Mouse (Mus musculus) ES-E14 (cell line): ENCODE measurements around the gene Lpar3. TPM values are rescaled to one million over a fixed set of nuclear protein-coding genes. Genes with fewer than 3 reads are reported as not detected.

Experiments
- DNase-seq: peaks from one replicate; pipeline ENCODE4 v3.0.0-alpha.2; 2013; ENCODE audit warnings: low read depth, low spot score
- H3K27ac ChIP-seq: 2 replicates; pipeline ENCODE4 v1.5.1; 2012; ENCODE audit warnings: low read depth, mild to moderate bottlenecking, low read length, moderate library complexity, mixed read lengths; ENCODE audit not compliant: poor library complexity, insufficient read depth, severe bottlenecking
- H3K36me3 ChIP-seq: 2 replicates; pipeline ENCODE4 v1.6.1; 2012; ENCODE audit warnings: mild to moderate bottlenecking, low read length, moderate library complexity, mixed read lengths; ENCODE audit not compliant: control insufficient read depth, poor library complexity, insufficient read depth, severe bottlenecking
- H3K4me1 ChIP-seq, 2 experiments: fragments of 150-350 bp in 1 of 2; sonication (generic) in 1 of 2; 2 replicates each; pipeline ENCODE4 v1.6.1; 2012; ENCODE audit warnings: low read length in 2 of 2, mild to moderate bottlenecking in 1 of 2, mixed read lengths in 1 of 2; ENCODE audit not compliant: control insufficient read depth in 2 of 2, insufficient read depth in 2 of 2, poor library complexity in 1 of 2
- H3K4me3 ChIP-seq, 2 experiments: fragments of 150-350 bp in 1 of 2; sonication (generic) in 1 of 2; 2 replicates each; pipeline ENCODE4 v1.5.1; 2012; ENCODE audit warnings: low read length in 2 of 2, low read depth in 1 of 2, mild to moderate bottlenecking in 1 of 2, mixed read lengths in 1 of 2; ENCODE audit not compliant: insufficient read depth in 1 of 2, poor library complexity in 1 of 2, severe bottlenecking in 1 of 2
- H3K9ac ChIP-seq: 2 replicates; pipeline ENCODE4 v1.6.1; 2012; ENCODE audit warnings: low read depth, mild to moderate bottlenecking, low read length, mixed read lengths; ENCODE audit not compliant: poor library complexity, insufficient read depth, severe bottlenecking
- H3K9me3 ChIP-seq: fragments of 150-350 bp; sonication (generic); 2 replicates; pipeline ENCODE4 v1.6.1; 2012; ENCODE audit warnings: low read depth, mild to moderate bottlenecking, low read length; ENCODE audit not compliant: control insufficient read depth, insufficient read depth
- CHD2 ChIP-seq: IDR thresholded peaks from 2 replicates; pipeline ENCODE4 v1.6.1; 2014; ENCODE audit warnings: mild to moderate bottlenecking, low read depth, low read length, inconsistent platforms
- HCFC1 ChIP-seq: IDR thresholded peaks from 2 replicates; pipeline ENCODE4 v1.6.1; 2012; ENCODE audit warnings: low read length, inconsistent platforms, borderline replicate concordance; ENCODE audit not compliant: insufficient read depth
- MAFK ChIP-seq: IDR thresholded peaks from 2 replicates; pipeline ENCODE4 v1.6.1; 2014; ENCODE audit warnings: mild to moderate bottlenecking, low read depth, low read length, inconsistent platforms; ENCODE audit not compliant: insufficient read depth
- ZC3H11A ChIP-seq: IDR thresholded peaks from 2 replicates; pipeline ENCODE4 v1.6.1; 2012; ENCODE audit warnings: low read depth, mild to moderate bottlenecking, inconsistent platforms, low read length, borderline replicate concordance
- ZNF384 ChIP-seq: IDR thresholded peaks from 2 replicates; pipeline ENCODE4 v1.6.1; 2012; ENCODE audit warnings: low read depth, low read length, inconsistent platforms
- in situ Hi-C, 2 experiments: fragments of 600-800 bp; cut with MboI; formaldehyde crosslinking; loops; one replicate each; pipeline ENCODE4 v1.15.1; 2025; ENCODE audit warnings: low sequenced_read_pairs in 2 of 2, inconsistent platforms in 1 of 2; ENCODE audit not compliant: unreplicated experiment in 2 of 2
- total RNA-seq: library from RNA; depleted of rRNA; stranded (reverse); fragments of 300-350 nt; gene quantifications from 2 replicates; pipeline ENCODE4 v1.2.3, GENCODE M21; 2012

The Lpar3 gene
- total RNA-seq, 1 experiment: 0.89 TPM

- no peaks in the 10 kb centered on the region for H3K9me3 ChIP-seq
- no peak for DNase-seq
- H3K9ac ChIP-seq: no peak overlapping the region
- no peak overlapping the region for H3K4me3 ChIP-seq
- no peaks in the 10 kb centered on the region for H3K36me3 ChIP-seq
- H3K27ac ChIP-seq: no peak overlapping the region
- in situ Hi-C loops: no loop called here
- H3K4me1 ChIP-seq: no peaks in the 10 kb centered on the region
- TF ChIP-seq CHD2 (no peak), HCFC1 (no peak), MAFK (no peak), ZC3H11A (no peak), ZNF384 (no peak)
Measured at GRCm38 (mm10) chr3:146255123-146255522, 34.4 kb downstream of the Lpar3 start.

GRCm38 (mm10) chr3:146257483-146258122 is 36.8 kb downstream of the Lpar3 start:
- Histone ChIP-seq H3K4me1 (no peaks in the 10 kb centered on the region), H3K27ac (no peak overlapping the region), H3K9ac (no peak overlapping the region), H3K9me3 (no peaks in the 10 kb centered on the region), H3K36me3 (no peaks in the 10 kb centered on the region), H3K4me3 (no peak overlapping the region)
- TF ChIP-seq MAFK (no peak), ZNF384 (no peak), HCFC1 (no peak)
- in situ Hi-C loops: no loop called here
- DNase-seq: no peak

- in situ Hi-C loops: no loop called here
- no peaks in the 10 kb centered on the region for H3K36me3 ChIP-seq
- TF ChIP-seq MAFK (no peak), HCFC1 (no peak), CHD2 (no peak), ZC3H11A (no peak), ZNF384 (no peak)
- H3K9me3 ChIP-seq: no peaks in the 10 kb centered on the region
- no peaks in the 10 kb centered on the region for H3K4me1 ChIP-seq
- no peak overlapping the region for H3K27ac ChIP-seq
- no peak overlapping the region for H3K9ac ChIP-seq
- no peak overlapping the region for H3K4me3 ChIP-seq
- DNase-seq: no peak
Measured at GRCm38 (mm10) chr3:146260203-146260602, 39.4 kb downstream of the Lpar3 start.

- Histone ChIP-seq H3K27ac (no peak overlapping the region), H3K4me3 (no peak overlapping the region), H3K36me3 (no peaks in the 10 kb centered on the region), H3K9ac (no peak overlapping the region), H3K4me1 (no peaks in the 10 kb centered on the region), H3K9me3 (no peaks in the 10 kb centered on the region)
- in situ Hi-C loops: no loop called here
- DNase-seq: no peak
- TF ChIP-seq MAFK (no peak), ZC3H11A (no peak), HCFC1 (no peak), CHD2 (no peak), ZNF384 (no peak)
Measured at GRCm38 (mm10) chr3:146260845-146261244, 40.1 kb downstream of the Lpar3 start.

- no peak overlapping the region for H3K4me3 ChIP-seq
- no peaks in the 10 kb centered on the region for H3K9me3 ChIP-seq
- H3K27ac ChIP-seq: no peak overlapping the region
- in situ Hi-C loops: no loop called here
- no peak overlapping the region for H3K9ac ChIP-seq
- no peaks in the 10 kb centered on the region for H3K36me3 ChIP-seq
- no peak for TF ChIP-seq ZC3H11A
- TF ChIP-seq MAFK: no peak
- no peak for TF ChIP-seq ZNF384
- no peak for TF ChIP-seq HCFC1
- TF ChIP-seq CHD2: no peak
- H3K4me1 ChIP-seq: no peaks in the 10 kb centered on the region
- no peak for DNase-seq
Measured at GRCm38 (mm10) chr3:146262536-146262935, 41.8 kb downstream of the Lpar3 start.
